Mouse (Mus musculus): ENCODE measurements around the gene Tshz3. TPM values are rescaled to one million over a fixed set of nuclear protein-coding genes. Genes with fewer than 3 reads are reported as not detected.

The Tshz3 gene
- total and polyA plus RNA-seq, 3 experiments, result not detected

DNA sequence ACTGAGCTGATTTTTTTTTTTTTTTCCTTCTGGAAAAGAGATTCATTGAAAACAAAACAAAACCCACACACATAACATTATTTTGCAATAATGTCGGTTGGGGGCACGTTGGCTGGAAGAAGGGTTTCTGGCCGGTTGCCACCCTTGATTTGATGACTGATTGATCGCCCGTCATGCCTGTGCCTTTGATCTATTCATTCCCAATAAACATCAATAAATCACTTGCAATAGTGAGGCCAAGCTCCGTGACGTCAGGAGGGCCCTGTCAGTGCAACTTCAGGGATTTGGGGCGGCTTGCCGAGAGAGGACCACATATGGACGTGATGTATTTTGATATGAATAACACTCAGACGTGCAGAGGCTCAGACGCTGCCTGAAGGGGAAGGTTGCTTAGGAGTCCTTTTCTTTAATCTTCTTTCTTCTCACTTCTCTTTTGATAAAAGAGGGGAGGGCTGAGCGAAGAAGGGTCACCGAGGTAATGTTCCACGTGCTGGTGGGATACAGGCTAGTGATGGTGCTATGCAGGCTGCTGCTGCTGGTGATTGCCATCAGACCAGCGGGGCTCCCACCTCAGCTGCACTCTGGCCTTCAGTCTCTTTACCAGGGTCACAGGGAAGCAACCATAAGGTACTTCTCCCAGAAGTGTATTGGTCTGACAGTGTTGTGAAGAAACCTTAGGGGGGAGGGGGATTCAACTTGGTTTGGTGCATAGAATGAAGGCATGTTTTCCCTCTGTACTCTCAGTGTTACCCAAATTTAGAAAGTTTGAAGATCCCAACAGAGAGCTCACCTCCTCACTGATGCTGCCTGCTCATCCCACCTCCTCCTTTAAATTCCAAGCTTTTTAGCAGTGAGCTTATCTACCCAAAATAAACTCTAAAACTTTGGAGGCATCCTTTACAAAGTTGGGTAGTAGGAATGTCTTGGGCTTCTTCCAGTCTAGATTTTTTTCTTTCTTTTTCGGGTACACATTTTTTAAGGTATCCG is 1.4 kb downstream of the Tshz3 start:
- Histone ChIP-seq H3K27me3 (ENCODE audit: insufficient read depth, low read length) (peaks cover 6% of the 10 kb centered on the region; the same call in 1 of the 2 replicates), H3K4me1 (ENCODE audit: insufficient read depth, low read depth, low read length) (no peaks in the 10 kb centered on the region), H3K36me3 (replicated peaks) (no peaks in the 10 kb centered on the region), H3K4me3 (ENCODE audit: low read depth, low read length) (no peak overlapping the region), H3K9me3 (replicated peaks) (peaks cover 63% of the 10 kb centered on the region)
- no peak for ATAC-seq (ENCODE audit: extremely low read depth, insufficient number of reproducible peaks, low FRiP score, poor library complexity, severe bottlenecking)
- DNase-seq (ENCODE audit: low spot score), result no peak
- TF ChIP-seq TAL1 (conservative IDR thresholded peaks at IDR 0.05; ENCODE audit: low read depth, low read length), result no peak
- TF ChIP-seq POLR2AphosphoS5 (IDR thresholded peaks at IDR 0.05; ENCODE audit: insufficient replicate concordance, low read depth, low read length), result no peak
- TF ChIP-seq GATA1 (IDR thresholded peaks at IDR 0.05; ENCODE audit: borderline replicate concordance, low read length), result no peak
- no peak for TF ChIP-seq CTCF (IDR thresholded peaks at IDR 0.05; ENCODE audit: low read depth, low read length)
- TF ChIP-seq GATA2 (IDR thresholded peaks at IDR 0.05; ENCODE audit: borderline replicate concordance, low read depth, low read length), result no peak

DNA sequence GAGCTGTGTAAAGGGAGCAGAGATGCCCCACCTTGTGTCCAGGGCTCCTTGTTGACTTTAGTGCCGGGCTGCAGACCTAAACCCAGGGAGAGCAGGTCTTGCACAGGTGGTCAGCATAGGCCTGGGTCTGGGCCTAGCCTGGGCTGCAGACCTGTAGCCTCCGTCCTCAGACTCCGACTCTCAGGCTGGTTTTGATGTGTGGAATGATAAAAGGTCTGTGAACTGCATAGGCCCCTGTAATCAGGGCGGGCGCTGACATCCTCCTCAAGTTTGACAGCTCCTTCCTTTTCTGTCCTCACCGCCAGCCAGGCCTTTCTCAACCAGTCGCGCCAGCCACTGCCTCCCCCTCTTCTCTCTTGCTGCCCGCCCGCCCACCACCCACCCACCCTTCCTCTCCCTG is 8.7 kb downstream of the Tshz3 start:
- ATAC-seq (ENCODE audit: extremely low read depth, insufficient number of reproducible peaks, low FRiP score, poor library complexity, severe bottlenecking), result no peak
- TF ChIP-seq CTCF (IDR thresholded peaks at IDR 0.05; ENCODE audit: low read depth, low read length) (no peak), POLR2AphosphoS5 (IDR thresholded peaks at IDR 0.05; ENCODE audit: insufficient replicate concordance, low read depth, low read length) (no peak), GATA2 (IDR thresholded peaks at IDR 0.05; ENCODE audit: borderline replicate concordance, low read depth, low read length) (no peak), GATA1 (IDR thresholded peaks at IDR 0.05; ENCODE audit: borderline replicate concordance, low read length) (no peak), TAL1 (conservative IDR thresholded peaks at IDR 0.05; ENCODE audit: low read depth, low read length) (no peak)

DNA sequence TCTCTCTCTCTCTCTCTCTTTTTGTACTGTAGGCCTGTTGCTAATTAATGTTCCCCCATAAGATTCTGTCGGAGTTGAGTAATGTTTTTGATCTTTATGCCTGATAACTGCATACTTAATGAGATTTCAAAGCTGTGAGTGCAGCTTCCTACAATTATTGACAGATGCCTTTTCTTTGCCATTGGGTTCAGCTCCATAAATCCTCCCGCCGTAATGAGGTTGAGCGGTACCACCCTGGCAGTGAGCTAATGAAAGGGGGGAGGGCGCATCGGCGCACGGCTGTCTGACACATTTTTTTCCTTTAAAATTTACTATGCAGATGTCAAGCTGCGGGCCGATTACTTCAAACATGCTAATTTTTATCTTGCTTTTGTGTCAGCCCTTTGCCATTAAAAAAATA is 9.3 kb downstream of the Tshz3 start:
- ATAC-seq (ENCODE audit: extremely low read depth, insufficient number of reproducible peaks, low FRiP score, poor library complexity, severe bottlenecking) (no peak), DNase-seq (ENCODE audit: low spot score) (no peak)
- Histone ChIP-seq H3K36me3 (replicated peaks) (no peaks in the 10 kb centered on the region), H3K4me1 (ENCODE audit: insufficient read depth, low read depth, low read length) (no peaks in the 10 kb centered on the region), H3K9me3 (replicated peaks) (peaks cover 38% of the 10 kb centered on the region), H3K4me3 (ENCODE audit: low read depth, low read length) (no peak overlapping the region), H3K27me3 (ENCODE audit: insufficient read depth, low read length) (no peaks in the 10 kb centered on the region)
- TF ChIP-seq CTCF (IDR thresholded peaks at IDR 0.05; ENCODE audit: low read depth, low read length), result no peak
- TF ChIP-seq GATA2 (IDR thresholded peaks at IDR 0.05; ENCODE audit: borderline replicate concordance, low read depth, low read length), result no peak
- TF ChIP-seq TAL1 (conservative IDR thresholded peaks at IDR 0.05; ENCODE audit: low read depth, low read length), result no peak
- TF ChIP-seq GATA1 (IDR thresholded peaks at IDR 0.05; ENCODE audit: borderline replicate concordance, low read length), result no peak
- TF ChIP-seq POLR2AphosphoS5 (IDR thresholded peaks at IDR 0.05; ENCODE audit: insufficient replicate concordance, low read depth, low read length), result no peak

More for the DNA sequence above, 8.7 kb downstream of the Tshz3 start:
- DNase-seq (ENCODE audit: low spot score), result no peak
- H3K4me1 ChIP-seq (ENCODE audit: insufficient read depth, low read depth, low read length), result no peaks in the 10 kb centered on the region
- peaks cover 40% of the 10 kb centered on the region for H3K9me3 ChIP-seq (replicated peaks)
- no peaks in the 10 kb centered on the region for H3K36me3 ChIP-seq (replicated peaks)
- H3K27me3 ChIP-seq (ENCODE audit: insufficient read depth, low read length), result no peaks in the 10 kb centered on the region
- H3K4me3 ChIP-seq (ENCODE audit: low read depth, low read length), result no peak overlapping the region; the same call in 1 of the 2 replicates

DNA sequence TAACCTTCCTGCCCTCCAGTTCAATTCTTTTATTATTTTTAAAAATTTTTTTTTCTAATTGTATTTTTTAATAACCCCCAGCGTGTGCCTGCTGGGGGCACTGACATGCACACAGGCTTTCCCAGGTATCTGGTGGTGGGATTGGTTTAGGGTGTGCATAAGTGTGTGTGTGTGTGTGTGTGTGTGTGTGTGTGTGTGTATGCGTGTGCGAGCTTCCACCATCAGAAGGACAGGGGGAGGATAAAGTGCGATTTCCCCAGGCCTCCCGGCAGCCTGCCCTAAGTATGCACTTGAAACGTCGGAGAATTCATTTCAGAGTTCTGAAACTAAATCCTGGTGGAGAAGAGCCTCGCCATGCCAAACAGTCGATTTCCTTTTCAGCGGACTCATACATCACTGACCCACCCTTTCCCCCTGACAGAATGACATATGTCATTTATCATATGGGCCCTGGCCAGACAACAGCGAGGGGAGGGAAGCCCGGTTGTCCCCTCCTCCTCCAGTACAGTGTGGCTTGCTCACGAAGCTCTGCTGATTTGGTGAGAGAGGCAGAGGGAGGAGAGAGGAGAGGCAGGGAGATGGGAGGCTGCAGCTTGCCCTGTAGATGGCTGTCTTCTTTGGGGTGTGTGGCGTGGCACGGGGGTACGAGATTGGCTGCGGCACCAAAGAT is 9.9 kb downstream of the Tshz3 start:
- H3K4me3 ChIP-seq (ENCODE audit: low read depth, low read length), result no peak overlapping the region
- no peaks in the 10 kb centered on the region for H3K36me3 ChIP-seq (replicated peaks)
- H3K4me1 ChIP-seq (ENCODE audit: insufficient read depth, low read depth, low read length), result no peaks in the 10 kb centered on the region
- ATAC-seq (ENCODE audit: extremely low read depth, insufficient number of reproducible peaks, low FRiP score, poor library complexity, severe bottlenecking) (no peak), DNase-seq (ENCODE audit: low spot score) (no peak)
- peaks cover 38% of the 10 kb centered on the region for H3K9me3 ChIP-seq (replicated peaks)
- no peak for TF ChIP-seq GATA1 (IDR thresholded peaks at IDR 0.05; ENCODE audit: borderline replicate concordance, low read length)
- no peak for TF ChIP-seq GATA2 (IDR thresholded peaks at IDR 0.05; ENCODE audit: borderline replicate concordance, low read depth, low read length)
- TF ChIP-seq CTCF (IDR thresholded peaks at IDR 0.05; ENCODE audit: low read depth, low read length), result no peak
- TF ChIP-seq POLR2AphosphoS5 (IDR thresholded peaks at IDR 0.05; ENCODE audit: insufficient replicate concordance, low read depth, low read length), result no peak
- no peak for TF ChIP-seq TAL1 (conservative IDR thresholded peaks at IDR 0.05; ENCODE audit: low read depth, low read length)
- no peaks in the 10 kb centered on the region for H3K27me3 ChIP-seq (ENCODE audit: insufficient read depth, low read length)

DNA sequence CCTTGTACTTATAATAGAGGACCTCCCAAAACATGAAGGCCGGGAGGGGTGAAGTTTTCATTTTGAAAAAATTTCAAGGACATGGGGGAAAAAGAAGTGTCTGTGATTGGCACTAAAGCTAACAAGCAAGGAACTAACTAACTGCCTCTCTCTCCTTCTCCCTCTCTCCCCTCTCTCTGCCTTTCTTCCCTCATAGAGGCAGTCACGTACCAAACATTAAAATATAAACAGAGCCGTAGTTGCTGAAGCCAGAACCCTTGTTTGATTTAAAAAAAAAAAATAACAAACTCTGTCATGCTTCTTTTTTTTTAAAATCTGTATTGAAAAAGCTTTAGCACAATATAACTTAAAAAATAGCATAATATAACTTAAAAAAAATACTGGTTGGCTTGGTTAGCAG is 10.9 kb downstream of the Tshz3 start:
- no peaks in the 10 kb centered on the region for H3K36me3 ChIP-seq (replicated peaks)
- H3K27me3 ChIP-seq (ENCODE audit: insufficient read depth, low read length), result no peaks in the 10 kb centered on the region
- TF ChIP-seq POLR2AphosphoS5 (IDR thresholded peaks at IDR 0.05; ENCODE audit: insufficient replicate concordance, low read depth, low read length) (no peak), GATA1 (IDR thresholded peaks at IDR 0.05; ENCODE audit: borderline replicate concordance, low read length) (no peak), CTCF (IDR thresholded peaks at IDR 0.05; ENCODE audit: low read depth, low read length) (no peak), TAL1 (conservative IDR thresholded peaks at IDR 0.05; ENCODE audit: low read depth, low read length) (no peak), GATA2 (IDR thresholded peaks at IDR 0.05; ENCODE audit: borderline replicate concordance, low read depth, low read length) (no peak)
- DNase-seq (ENCODE audit: low spot score), result no peak
- ATAC-seq (ENCODE audit: extremely low read depth, insufficient number of reproducible peaks, low FRiP score, poor library complexity, severe bottlenecking), result no peak
- H3K4me1 ChIP-seq (ENCODE audit: insufficient read depth, low read depth, low read length), result no peaks in the 10 kb centered on the region
- H3K4me3 ChIP-seq (ENCODE audit: low read depth, low read length), result no peak overlapping the region
- peaks cover 45% of the 10 kb centered on the region for H3K9me3 ChIP-seq (replicated peaks)

DNA sequence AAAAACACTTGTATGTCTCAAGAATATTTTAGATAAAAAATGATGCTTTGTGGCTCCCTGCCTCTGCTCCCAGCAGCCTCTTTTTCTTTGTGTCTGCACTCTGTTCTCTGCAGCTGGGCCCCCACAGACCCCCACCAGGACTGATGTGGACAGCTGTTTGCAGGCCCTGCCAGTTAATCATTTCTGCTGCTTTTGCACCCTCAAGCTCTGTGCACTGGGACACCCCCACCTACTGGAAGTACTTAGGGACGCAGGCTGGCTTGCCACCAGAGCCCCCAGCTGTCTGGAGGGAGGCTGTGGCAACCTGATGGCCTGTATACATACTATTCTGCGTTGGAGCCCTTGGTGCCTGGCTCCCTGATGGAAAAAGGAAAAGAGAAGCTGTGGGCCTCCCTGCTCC is 11.3 kb downstream of the Tshz3 start:
- Histone ChIP-seq H3K4me1 (ENCODE audit: insufficient read depth, low read depth, low read length) (no peaks in the 10 kb centered on the region), H3K36me3 (replicated peaks) (no peaks in the 10 kb centered on the region), H3K9me3 (replicated peaks) (peaks cover 47% of the 10 kb centered on the region), H3K4me3 (ENCODE audit: low read depth, low read length) (no peak overlapping the region), H3K27me3 (ENCODE audit: insufficient read depth, low read length) (no peaks in the 10 kb centered on the region)
- ATAC-seq (ENCODE audit: extremely low read depth, insufficient number of reproducible peaks, low FRiP score, poor library complexity, severe bottlenecking), result no peak
- DNase-seq (ENCODE audit: low spot score), result no peak
- TF ChIP-seq CTCF (IDR thresholded peaks at IDR 0.05; ENCODE audit: low read depth, low read length), result no peak
- no peak for TF ChIP-seq POLR2AphosphoS5 (IDR thresholded peaks at IDR 0.05; ENCODE audit: insufficient replicate concordance, low read depth, low read length)
- TF ChIP-seq TAL1 (conservative IDR thresholded peaks at IDR 0.05; ENCODE audit: low read depth, low read length), result no peak
- TF ChIP-seq GATA1 (IDR thresholded peaks at IDR 0.05; ENCODE audit: borderline replicate concordance, low read length), result no peak
- TF ChIP-seq GATA2 (IDR thresholded peaks at IDR 0.05; ENCODE audit: borderline replicate concordance, low read depth, low read length), result no peak
